Mouse (Mus musculus) embryonic facial prominence, embryonic 11.5 days (tissue): ENCODE measurements at regions not wholly inside any gene's neighbourhood (a gene's known extent, or its start where the extent isn't known, plus 50 kb on each side); places are given as distances from the start of the nearest gene placed in this dataset.
"Not testable (repeated sequence)": the region's sequence is repeated elsewhere in the genome, so short reads cannot be mapped to it uniquely, and the experiment has no call there.

Experiments used
- ATAC-seq: fragments of 200-750 bp; cut with Nextera tagmentation; replicated peaks from 2 replicates; pipeline ENCODE4 v1.8.0; 2017; ENCODE audit warnings: low read depth; ENCODE audit not compliant: insufficient number of reproducible peaks, low FRiP score, low TSS enrichment
- DNase-seq: peaks from one replicate; pipeline ENCODE4 v3.0.0-alpha.2; 2015; ENCODE audit warnings: low spot score
- H3K27ac ChIP-seq: fragments of 300-500 bp; sonication (generic); replicated peaks from 2 replicates; pipeline ENCODE4 v1.5.1; 2014; ENCODE audit warnings: mild to moderate bottlenecking, low read depth, low read length, control low read depth
- H3K27me3 ChIP-seq: fragments of 300-500 bp; sonication (generic); 2 replicates; pipeline ENCODE4 v1.6.1; 2014; ENCODE audit warnings: mild to moderate bottlenecking, low read length, moderate library complexity, mixed read lengths; ENCODE audit not compliant: control insufficient read depth, insufficient read depth
- H3K36me3 ChIP-seq: fragments of 300-500 bp; sonication (generic); replicated peaks from 2 replicates; pipeline ENCODE4 v1.6.1; 2014; ENCODE audit warnings: low read depth, mild to moderate bottlenecking, low read length, moderate library complexity, mixed read lengths; ENCODE audit not compliant: control insufficient read depth, insufficient read depth
- H3K4me1 ChIP-seq: fragments of 300-500 bp; sonication (generic); 2 replicates; pipeline ENCODE4 v1.6.1; 2014; ENCODE audit warnings: low read length, mixed read lengths; ENCODE audit not compliant: control insufficient read depth, insufficient read depth
- H3K4me2 ChIP-seq: fragments of 300-500 bp; sonication (generic); 2 replicates; pipeline ENCODE4 v1.6.1; 2014; ENCODE audit warnings: low read depth, mild to moderate bottlenecking, control low read depth, low read length, moderate library complexity
- H3K4me3 ChIP-seq: fragments of 300-500 bp; sonication (generic); 2 replicates; pipeline ENCODE4 v1.5.1; 2014; ENCODE audit warnings: low read depth, low read length, control low read depth
- H3K9ac ChIP-seq: fragments of 300-500 bp; sonication (generic); replicated peaks from 2 replicates; pipeline ENCODE4 v1.6.1; 2014; ENCODE audit warnings: mild to moderate bottlenecking, control low read depth, low read length
- H3K9me3 ChIP-seq: fragments of 300-500 bp; sonication (generic); replicated peaks from 2 replicates; pipeline ENCODE4 v1.6.1; 2016; ENCODE audit warnings: mild to moderate bottlenecking, low read length, inconsistent platforms, mixed read lengths; ENCODE audit not compliant: control insufficient read depth
- WGBS: fragments of 180-500 bp; shearing (Covaris S2); extraction: QIAGEN DNeasy Blood & Tissue Kit; methylation state at CpG from one replicate; pipeline ENCODE4 v1.1.7; 2014; 5-methylcytosine and 5-hydroxymethylcytosine counted together

- no peaks in the 10 kb centered on the region for H3K4me1 ChIP-seq
- H3K4me3 ChIP-seq, result no peak overlapping the region
- H3K36me3 ChIP-seq, result no peaks in the 10 kb centered on the region
- DNase-seq, result no peak
- WGBS, result 72% methylated on average over 4 of the region's 4 CpGs
- no peak overlapping the region for H3K4me2 ChIP-seq
- no peak for ATAC-seq
- no peak overlapping the region for H3K27ac ChIP-seq
- H3K9me3 ChIP-seq, result no peaks in the 10 kb centered on the region
- no peaks in the 10 kb centered on the region for H3K27me3 ChIP-seq
- no peak overlapping the region for H3K9ac ChIP-seq
Measured at GRCm38 (mm10) chr6:4149663-4150062, 62.9 kb upstream of the Bet1 start.

DNA sequence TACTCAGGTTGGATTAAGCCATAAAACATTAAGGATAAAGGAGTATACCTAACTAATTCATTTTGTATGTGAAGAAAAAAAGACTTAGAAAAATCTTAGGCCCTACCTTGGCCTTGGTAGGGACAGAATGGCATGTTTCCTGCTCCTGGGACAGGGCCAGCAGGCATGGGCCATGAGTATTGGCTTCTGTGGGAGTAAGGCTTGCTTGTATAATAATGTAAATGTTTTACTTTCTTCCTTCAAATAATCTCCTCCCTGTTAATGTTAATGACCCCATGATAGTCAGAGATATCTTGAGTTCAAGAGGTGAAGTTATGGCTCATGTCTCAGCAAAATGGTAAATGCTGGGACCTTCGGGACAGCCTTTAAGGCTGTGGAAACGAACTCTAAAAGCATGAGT lies 71.5 kb upstream of the Bet1 start:
- 75% methylated on average over 2 of the region's 2 CpGs for WGBS
- H3K9ac ChIP-seq, result no peak overlapping the region
- no peaks in the 10 kb centered on the region for H3K36me3 ChIP-seq
- no peak overlapping the region for H3K4me3 ChIP-seq
- H3K27me3 ChIP-seq, result no peaks in the 10 kb centered on the region
- no peak overlapping the region for H3K27ac ChIP-seq
- no peak for DNase-seq
- H3K4me2 ChIP-seq, result no peak overlapping the region
- no peak for ATAC-seq
- no peaks in the 10 kb centered on the region for H3K9me3 ChIP-seq
- no peaks in the 10 kb centered on the region for H3K4me1 ChIP-seq

GRCm38 (mm10) chr6:4163733-4164132 lies 77.0 kb upstream of the Bet1 start:
- no peak overlapping the region for H3K27ac ChIP-seq
- no peaks in the 10 kb centered on the region for H3K36me3 ChIP-seq
- H3K4me1 ChIP-seq, result no peaks in the 10 kb centered on the region
- H3K4me3 ChIP-seq, result no peak overlapping the region
- no peaks in the 10 kb centered on the region for H3K27me3 ChIP-seq
- H3K9me3 ChIP-seq, result no peaks in the 10 kb centered on the region
- H3K4me2 ChIP-seq, result no peak overlapping the region
- H3K9ac ChIP-seq, result no peak overlapping the region
- WGBS, result 54% methylated on average over 1 of the region's 1 CpGs
- ATAC-seq (no peak), DNase-seq (no peak)

GRCm38 (mm10) chr6:4167112-4167511 lies 80.3 kb upstream of the Bet1 start:
- DNase-seq (no peak), ATAC-seq (no peak)
- 69% methylated on average over 4 of the region's 4 CpGs for WGBS
- Histone ChIP-seq H3K9ac (no peak overlapping the region), H3K4me2 (no peak overlapping the region), H3K4me3 (no peak overlapping the region), H3K4me1 (no peaks in the 10 kb centered on the region), H3K36me3 (no peaks in the 10 kb centered on the region), H3K27ac (no peak overlapping the region), H3K27me3 (no peaks in the 10 kb centered on the region), H3K9me3 (no peaks in the 10 kb centered on the region)

DNA sequence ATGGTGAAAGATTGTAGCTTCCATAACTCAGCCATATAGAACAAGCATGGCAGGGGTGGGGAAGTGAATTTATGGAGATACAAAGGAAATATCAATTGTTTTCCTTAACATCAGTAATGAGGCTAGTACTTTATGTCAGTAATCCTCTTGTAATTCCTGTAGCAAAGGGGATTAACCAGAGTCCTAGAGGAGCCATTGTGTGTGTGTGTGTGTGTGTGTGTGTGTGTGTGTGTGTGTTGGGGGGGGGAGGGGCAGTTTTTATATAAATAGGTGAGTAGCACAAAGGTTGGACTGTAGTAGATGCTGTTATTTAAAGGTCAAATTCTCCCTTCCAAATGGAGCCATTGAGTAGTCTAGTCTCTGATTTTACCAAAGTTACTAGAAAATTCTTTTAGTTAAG lies 81.0 kb upstream of the Bet1 start:
- H3K4me2 ChIP-seq, result no peak overlapping the region
- no peaks in the 10 kb centered on the region for H3K27me3 ChIP-seq
- no peak overlapping the region for H3K4me3 ChIP-seq
- no peak overlapping the region for H3K27ac ChIP-seq
- H3K36me3 ChIP-seq, result no peaks in the 10 kb centered on the region
- no peaks in the 10 kb centered on the region for H3K9me3 ChIP-seq
- ATAC-seq (no peak), DNase-seq (no peak)
- H3K4me1 ChIP-seq, result no peaks in the 10 kb centered on the region
- H3K9ac ChIP-seq, result no peak overlapping the region

DNA sequence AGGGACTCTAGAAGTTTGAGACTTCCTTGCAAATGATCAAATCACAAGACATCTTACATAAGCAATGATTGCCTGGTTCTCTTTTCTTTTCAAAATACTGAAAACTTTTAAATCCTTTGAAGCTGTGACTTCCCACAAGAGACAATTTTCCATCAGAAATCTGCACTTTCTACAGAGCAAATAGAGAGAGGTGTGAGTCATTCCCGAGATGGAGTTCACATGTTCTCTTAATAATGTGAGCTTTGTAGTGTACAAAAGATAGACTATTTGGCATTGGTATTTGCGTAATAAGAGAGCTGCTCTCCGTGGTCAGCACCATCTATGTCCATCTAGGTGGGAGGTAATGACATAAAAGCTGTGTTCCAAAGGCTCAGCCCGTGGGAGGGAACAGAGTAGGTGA lies 84.8 kb upstream of the Bet1 start:
- DNase-seq (no peak), ATAC-seq (no peak)
- no peak overlapping the region for H3K4me2 ChIP-seq
- H3K27me3 ChIP-seq, result no peaks in the 10 kb centered on the region
- H3K4me1 ChIP-seq, result no peaks in the 10 kb centered on the region
- H3K9me3 ChIP-seq, result no peaks in the 10 kb centered on the region
- 67% methylated on average over 4 of the region's 4 CpGs for WGBS
- no peaks in the 10 kb centered on the region for H3K36me3 ChIP-seq
- no peak overlapping the region for H3K9ac ChIP-seq
- no peak overlapping the region for H3K4me3 ChIP-seq
- no peak overlapping the region for H3K27ac ChIP-seq

DNA sequence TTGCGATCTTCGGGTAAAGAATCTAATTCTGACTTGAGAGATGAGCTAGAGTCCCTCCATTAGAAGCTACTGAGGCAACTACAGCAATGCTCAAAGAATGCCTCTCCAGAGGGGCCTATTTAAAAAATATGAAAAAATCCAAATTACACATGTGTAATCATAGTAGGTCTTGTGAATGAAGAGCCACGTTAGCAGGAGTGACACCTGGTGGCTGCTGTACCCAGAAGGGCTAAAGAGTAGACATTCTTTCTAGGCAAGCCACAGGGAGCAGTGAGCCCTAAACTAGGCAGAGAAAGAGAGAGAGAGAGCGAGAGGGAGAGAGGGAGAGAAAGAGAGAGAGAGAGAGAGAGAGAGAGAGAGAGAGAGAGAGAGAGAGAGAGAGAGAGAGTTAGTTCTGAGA lies 100.9 kb upstream of the Bet1 start:
- no peaks in the 10 kb centered on the region for H3K9me3 ChIP-seq
- ATAC-seq (no peak), DNase-seq (no peak)
- no peak overlapping the region for H3K27ac ChIP-seq
- no peak overlapping the region for H3K4me3 ChIP-seq
- no peaks in the 10 kb centered on the region for H3K36me3 ChIP-seq
- no peak overlapping the region for H3K4me2 ChIP-seq
- no peak overlapping the region for H3K9ac ChIP-seq
- no peaks in the 10 kb centered on the region for H3K4me1 ChIP-seq
- no peaks in the 10 kb centered on the region for H3K27me3 ChIP-seq
- 77% methylated on average over 4 of the region's 4 CpGs for WGBS

GRCm38 (mm10) chr6:4190976-4191375 lies 104.2 kb upstream of the Bet1 start:
- 66% methylated on average over 5 of the region's 5 CpGs for WGBS
- not testable (repeated sequence) for DNase-seq, H3K36me3 ChIP-seq, H3K9me3 ChIP-seq, H3K4me2 ChIP-seq, ATAC-seq, H3K9ac ChIP-seq, H3K4me1 ChIP-seq, H3K27me3 ChIP-seq, H3K27ac ChIP-seq, H3K4me3 ChIP-seq

DNA sequence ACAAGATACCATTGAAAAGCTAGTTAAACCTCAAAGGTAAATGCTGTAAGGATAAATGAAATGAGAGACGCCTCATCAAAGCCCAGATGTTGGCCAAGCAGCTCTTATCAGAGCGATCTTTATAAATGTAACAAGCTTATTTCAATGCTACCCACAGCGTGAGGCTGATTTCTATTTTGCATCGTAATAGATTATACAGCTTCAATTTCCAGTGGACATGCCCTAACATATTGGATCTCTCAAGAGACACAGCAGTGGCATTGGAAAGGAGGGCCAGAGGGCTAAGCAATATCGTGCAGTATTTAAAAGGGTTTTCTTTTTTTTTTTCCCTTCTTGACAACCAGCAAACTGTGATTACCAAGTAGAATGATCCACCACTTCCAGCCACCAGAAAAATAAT lies 106.5 kb upstream of the Bet1 start:
- ATAC-seq (no peak), DNase-seq (no peak)
- Histone ChIP-seq H3K9ac (no peak overlapping the region), H3K4me1 (no peaks in the 10 kb centered on the region), H3K27me3 (no peaks in the 10 kb centered on the region), H3K9me3 (no peaks in the 10 kb centered on the region), H3K4me2 (no peak overlapping the region), H3K27ac (no peak overlapping the region), H3K36me3 (no peaks in the 10 kb centered on the region), H3K4me3 (no peak overlapping the region)
- 83% methylated on average over 5 of the region's 5 CpGs for WGBS
